ENCODE assay signal across 8 mouse cellular contexts in the genomic region with DNA sequence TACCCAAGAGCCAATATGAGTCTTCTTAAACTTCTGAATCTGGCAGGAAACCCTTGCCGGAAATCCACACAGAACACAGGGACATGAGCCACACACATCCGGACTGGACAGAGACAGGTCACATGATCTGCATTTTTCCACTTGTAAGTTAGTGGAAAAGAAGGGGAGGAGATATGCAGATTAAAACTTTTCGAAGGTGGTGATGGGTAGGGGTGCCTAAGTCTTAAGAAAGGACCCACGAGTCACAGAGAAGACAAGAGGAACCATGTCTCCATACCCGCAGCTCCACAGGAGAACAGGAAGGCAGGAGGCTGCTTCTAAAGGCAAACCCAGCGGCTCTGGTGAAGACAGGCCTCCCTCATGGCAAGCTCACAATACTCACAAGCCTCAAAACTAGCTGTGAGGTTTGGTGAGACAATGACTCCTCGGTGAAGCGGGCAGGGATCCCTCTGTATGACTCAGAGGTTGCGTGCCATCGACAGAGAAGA. TPM values are rescaled to one million over a fixed set of nuclear protein-coding genes. Genes with fewer than 3 reads are reported as not detected.
DNase-seq lines count a peak whose midpoint lies in the region; ATAC-seq lines count a peak whose summit lies in the region.

No protein-coding gene starts in this region.

- ATAC-seq in intestine, embryonic 16.5 days, result peak; percentile 86
- ATAC-seq in limb, embryonic 15.5 days (ENCODE audit: insufficient number of reproducible peaks, low FRiP score, low TSS enrichment, low read depth), result peak; percentile 88
- ATAC-seq in midbrain, embryonic 15.5 days (replicated peaks), result peak; percentile 77
- peak; percentile 92 for ATAC-seq in stomach, embryonic 16.5 days (ENCODE audit: insufficient read depth, low FRiP score)

- H3K27ac ChIP-seq in intestine, embryonic 16.5 days (ENCODE audit: low read length), result peak overlapping the region; percentile 100
- peak overlapping the region; percentile 99 for H3K27ac ChIP-seq in limb, embryonic 15.5 days
- H3K27ac ChIP-seq in midbrain, embryonic 15.5 days, result peak overlapping the region; percentile 79
- peak overlapping the region; percentile 99 for H3K27ac ChIP-seq in stomach, embryonic 16.5 days (ENCODE audit: low read length)

- peak; percentile 16 to 42 for DNase-seq in left cerebral cortex, adult 18-20 months (ENCODE audit: low spot score in 2 of 2)
- DNase-seq in left cerebral cortex, adult 11 months (ENCODE audit: low spot score), result no peak
- DNase-seq in embryo, embryonic 11 days, result peak; percentile 91
- DNase-seq in heart, adult 11 months, result peak; percentile 99

- H3K4me2 ChIP-seq in intestine, embryonic 16.5 days (ENCODE audit: low read depth, low read length), result peak overlapping the region; percentile 100
- peak overlapping the region; percentile 94 for H3K4me2 ChIP-seq in limb, embryonic 15.5 days
- H3K4me2 ChIP-seq in midbrain, embryonic 15.5 days, result peak overlapping the region; percentile 77
- peak overlapping the region; percentile 97 for H3K4me2 ChIP-seq in stomach, embryonic 16.5 days (ENCODE audit: low read depth, low read length)

- H3K36me3 ChIP-seq in intestine, embryonic 16.5 days (ENCODE audit: control insufficient read depth, insufficient read depth, low read length), result no peaks in the 10 kb centered on the region
- no peaks in the 10 kb centered on the region for H3K36me3 ChIP-seq in limb, embryonic 15.5 days
- no peaks in the 10 kb centered on the region for H3K36me3 ChIP-seq in midbrain, embryonic 15.5 days (replicated peaks)
- no peaks in the 10 kb centered on the region for H3K36me3 ChIP-seq in stomach, embryonic 16.5 days (ENCODE audit: control insufficient read depth, insufficient read depth, low read length)

- H3K27me3 ChIP-seq in intestine, embryonic 16.5 days (replicated peaks; ENCODE audit: control insufficient read depth, insufficient read depth, low read length), result no peaks in the 10 kb centered on the region
- 0 out of 2 replicates have a peak, but pooled peaks cover under 1% of the 10 kb centered on the region for H3K27me3 ChIP-seq in limb, embryonic 15.5 days
- H3K27me3 ChIP-seq in midbrain, embryonic 15.5 days (replicated peaks), result 0 out of 2 replicates have a peak, but pooled peaks cover 2% of the 10 kb centered on the region
- H3K27me3 ChIP-seq in stomach, embryonic 16.5 days (ENCODE audit: control insufficient read depth, insufficient read depth, low read length), result no peaks in the 10 kb centered on the region

- WGBS in intestine, embryonic 16.5 days, result 0% methylated on average over 10 of the region's 10 CpGs
- under 1% methylated on average over 10 of the region's 10 CpGs for WGBS in limb, embryonic 15.5 days
- WGBS in midbrain, embryonic 15.5 days, result under 1% methylated on average over 10 of the region's 10 CpGs
- WGBS in stomach, embryonic 16.5 days, result under 1% methylated on average over 10 of the region's 10 CpGs

- peaks cover 30% of the 10 kb centered on the region for H3K4me1 ChIP-seq in intestine, embryonic 16.5 days (ENCODE audit: control insufficient read depth, insufficient read depth, low read length)
- H3K4me1 ChIP-seq in limb, embryonic 15.5 days, result peaks cover 17% of the 10 kb centered on the region
- H3K4me1 ChIP-seq in midbrain, embryonic 15.5 days, result peaks cover 23% of the 10 kb centered on the region
- H3K4me1 ChIP-seq in stomach, embryonic 16.5 days (ENCODE audit: control insufficient read depth, insufficient read depth, low read length), result peaks cover 22% of the 10 kb centered on the region; the same call in 1 of the 2 replicates

- H3K9me3 ChIP-seq in intestine, embryonic 16.5 days (ENCODE audit: control insufficient read depth, low read length), result no peaks in the 10 kb centered on the region
- no peaks in the 10 kb centered on the region for H3K9me3 ChIP-seq in limb, embryonic 15.5 days
- no peaks in the 10 kb centered on the region for H3K9me3 ChIP-seq in midbrain, embryonic 15.5 days
- H3K9me3 ChIP-seq in stomach, embryonic 16.5 days (replicated peaks; ENCODE audit: control insufficient read depth, low read length), result no peaks in the 10 kb centered on the region

- H3K4me3 ChIP-seq in intestine, embryonic 16.5 days (ENCODE audit: low read length), result peak overlapping the region; percentile 60
- H3K4me3 ChIP-seq in limb, embryonic 15.5 days, result peak overlapping the region; percentile 47
- peak overlapping the region; percentile 39 for H3K4me3 ChIP-seq in midbrain, embryonic 15.5 days
- peak overlapping the region; percentile 60 for H3K4me3 ChIP-seq in stomach, embryonic 16.5 days (replicated peaks; ENCODE audit: low read length)

- H3K9ac ChIP-seq in intestine, embryonic 16.5 days (ENCODE audit: low read depth, low read length), result peak overlapping the region; percentile 88
- peak overlapping the region; percentile 56 for H3K9ac ChIP-seq in limb, embryonic 15.5 days
- H3K9ac ChIP-seq in midbrain, embryonic 15.5 days, result peak overlapping the region; percentile 48
- peak overlapping the region; percentile 80 for H3K9ac ChIP-seq in stomach, embryonic 16.5 days (ENCODE audit: low read length)

RNA-seq across cellular contexts. Expression of a gene that starts 10.6 kb away (rescaled TPM):
- total RNA-seq in left cerebral cortex, adult 18-20 months (2021), result 1,000 to 10,000 TPM in 1 of 2 experiments, 100 to 1,000 TPM in 1; 988 to 1,071 TPM
- polyA plus RNA-seq in intestine, embryonic 16.5 days (2015; fragmentation: Nextera tagmentation; extraction: Ambion mirVana), result 829 and 857 TPM in 2 replicates
- 944 and 1,088 TPM in 2 replicates for polyA plus RNA-seq in limb, embryonic 15.5 days (2015; fragmentation: Nextera tagmentation; extraction: Ambion mirVana)
- polyA plus RNA-seq in midbrain, embryonic 15.5 days (2015; fragmentation: Nextera tagmentation; extraction: Ambion mirVana), result 613 and 619 TPM in 2 replicates
- polyA plus RNA-seq in stomach, embryonic 16.5 days (2015; fragmentation: Nextera tagmentation; extraction: Ambion mirVana), result 794 and 1,006 TPM in 2 replicates

RNA-seq across cellular contexts. Expression of a gene that starts 47.5 kb away (rescaled TPM):
- total RNA-seq in left cerebral cortex, adult 18-20 months (2021), result 10 to 100 TPM; 13.4 to 14.9 TPM
- 2.1 and 2.4 TPM in 2 replicates for polyA plus RNA-seq in intestine, embryonic 16.5 days (2015; fragmentation: Nextera tagmentation; extraction: Ambion mirVana)
- 2.6 and 3.7 TPM in 2 replicates for polyA plus RNA-seq in limb, embryonic 15.5 days (2015; fragmentation: Nextera tagmentation; extraction: Ambion mirVana)
- 9.3 and 10.4 TPM in 2 replicates for polyA plus RNA-seq in midbrain, embryonic 15.5 days (2015; fragmentation: Nextera tagmentation; extraction: Ambion mirVana)
- polyA plus RNA-seq in stomach, embryonic 16.5 days (2015; fragmentation: Nextera tagmentation; extraction: Ambion mirVana), result 2.2 TPM in 2 replicates
